Mouse (Mus musculus): ENCODE data around the gene Dennd1a. TPM values are rescaled to one million over a fixed set of nuclear protein-coding genes. Genes with fewer than 3 reads are reported as not detected.

Dennd1a gene
- polyA plus RNA-seq, 1 experiment from 2014 or later: 3.1 TPM

GRCm38 (mm10) chr2:37982714-37983113, 304.5 kb downstream of the Dennd1a start:
- DNase-seq (ENCODE audit: low spot score): no peak
- TF ChIP-seq EP300 (optimal IDR thresholded peaks at IDR 0.05) (no peak), CTCF (IDR thresholded peaks at IDR 0.05; ENCODE audit: low read depth) (no peak)
- ATAC-seq (ENCODE audit: low FRiP score, low TSS enrichment): no peak

DNA sequence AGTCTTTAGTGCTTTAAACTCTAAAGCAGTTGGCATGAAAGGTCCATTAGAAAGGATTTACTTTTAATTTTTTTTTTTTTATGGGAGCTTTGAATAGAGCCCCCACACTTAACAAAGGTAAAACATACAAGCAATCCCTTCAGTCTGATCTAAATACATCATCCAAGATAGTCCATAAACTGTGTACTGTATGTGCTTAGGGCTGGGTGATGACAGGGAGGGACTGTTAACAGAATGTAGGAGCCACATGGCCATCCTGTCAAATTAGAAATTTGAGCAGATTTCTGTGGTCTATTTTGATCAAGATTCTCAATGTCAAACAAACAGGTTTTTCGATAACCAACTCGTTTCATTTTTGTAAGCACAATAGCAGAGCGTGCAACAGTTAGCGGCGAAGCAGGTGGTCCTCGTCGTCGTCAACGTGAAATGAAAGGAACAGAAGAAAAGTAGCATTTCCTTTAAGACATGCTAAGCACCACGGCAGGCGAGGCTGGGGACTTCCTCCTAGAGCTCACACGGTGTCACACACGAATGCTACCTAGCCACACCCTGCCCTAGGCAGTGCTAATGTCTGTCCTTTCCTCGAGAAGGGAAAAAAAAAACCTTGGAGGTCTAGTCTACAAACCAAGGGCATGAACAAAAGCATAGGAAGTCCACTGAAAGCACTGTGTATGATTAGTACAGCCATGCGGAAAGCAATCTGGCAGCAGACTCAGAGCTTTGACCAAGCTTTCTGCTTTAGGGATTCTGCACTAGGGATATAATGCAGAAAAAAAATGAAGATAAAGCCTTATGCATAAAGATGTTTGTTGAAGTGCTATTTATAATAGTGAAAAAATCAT, 305.4 kb downstream of the Dennd1a start:
- Histone ChIP-seq H3K4me1 (replicated peaks; ENCODE audit: control insufficient read depth, insufficient read depth) (no peaks in the 10 kb centered on the region), H3K36me3 (ENCODE audit: control insufficient read depth, insufficient read depth, low read length) (no peaks in the 10 kb centered on the region), H3K4me2 (replicated peaks; ENCODE audit: low read depth) (no peak overlapping the region), H3K9me3 (ENCODE audit: control insufficient read depth, low read length) (no peaks in the 10 kb centered on the region), H3K27ac (replicated peaks) (no peak overlapping the region), H3K4me3 (ENCODE audit: low read depth, low read length) (no peak overlapping the region), H3K27me3 (ENCODE audit: control insufficient read depth, insufficient read depth, low read length) (no peaks in the 10 kb centered on the region), H3K9ac (ENCODE audit: low read length) (no peak overlapping the region)
- TF ChIP-seq CTCF (IDR thresholded peaks at IDR 0.05; ENCODE audit: low read depth) (no peak), EP300 (optimal IDR thresholded peaks at IDR 0.05) (no peak)
- peak; percentile 17 for DNase-seq (ENCODE audit: low spot score)
- no peak for ATAC-seq (ENCODE audit: low FRiP score, low TSS enrichment)
- WGBS: 40% methylated on average over 15 of the region's 15 CpGs

More at GRCm38 (mm10) chr2:37982714-37983113, 304.5 kb downstream of the Dennd1a start:
- Histone ChIP-seq H3K9ac (ENCODE audit: low read length) (no peak overlapping the region), H3K4me2 (replicated peaks; ENCODE audit: low read depth) (no peak overlapping the region), H3K27me3 (ENCODE audit: control insufficient read depth, insufficient read depth, low read length) (no peaks in the 10 kb centered on the region), H3K4me3 (ENCODE audit: low read depth, low read length) (no peak overlapping the region), H3K36me3 (ENCODE audit: control insufficient read depth, insufficient read depth, low read length) (no peaks in the 10 kb centered on the region), H3K27ac (replicated peaks) (no peak overlapping the region), H3K4me1 (replicated peaks; ENCODE audit: control insufficient read depth, insufficient read depth) (no peaks in the 10 kb centered on the region), H3K9me3 (ENCODE audit: control insufficient read depth, low read length) (no peaks in the 10 kb centered on the region)
- 83% methylated on average over 1 of the region's 1 CpGs for WGBS

GRCm38 (mm10) chr2:37974201-37974600, 313.0 kb downstream of the Dennd1a start:
- H3K4me1 ChIP-seq (replicated peaks; ENCODE audit: control insufficient read depth, insufficient read depth): no peaks in the 10 kb centered on the region
- DNase-seq (ENCODE audit: low spot score): no peak
- no peak overlapping the region for H3K9ac ChIP-seq (ENCODE audit: low read length)
- H3K27ac ChIP-seq (replicated peaks): no peak overlapping the region
- TF ChIP-seq CTCF (IDR thresholded peaks at IDR 0.05; ENCODE audit: low read depth): no peak
- TF ChIP-seq EP300 (optimal IDR thresholded peaks at IDR 0.05): no peak
- H3K4me3 ChIP-seq (ENCODE audit: low read depth, low read length): no peak overlapping the region
- no peaks in the 10 kb centered on the region for H3K9me3 ChIP-seq (ENCODE audit: control insufficient read depth, low read length)
- no peaks in the 10 kb centered on the region for H3K36me3 ChIP-seq (ENCODE audit: control insufficient read depth, insufficient read depth, low read length)
- H3K4me2 ChIP-seq (replicated peaks; ENCODE audit: low read depth): no peak overlapping the region
- 91% methylated on average over 3 of the region's 3 CpGs for WGBS
- H3K27me3 ChIP-seq (ENCODE audit: control insufficient read depth, insufficient read depth, low read length): no peaks in the 10 kb centered on the region
- ATAC-seq (ENCODE audit: low FRiP score, low TSS enrichment): no peak

- TF ChIP-seq CTCF (IDR thresholded peaks at IDR 0.05; ENCODE audit: low read depth) (no peak), EP300 (optimal IDR thresholded peaks at IDR 0.05) (no peak)
- Histone ChIP-seq H3K27ac (replicated peaks) (no peak overlapping the region), H3K9ac (ENCODE audit: low read length) (no peak overlapping the region), H3K36me3 (ENCODE audit: control insufficient read depth, insufficient read depth, low read length) (no peaks in the 10 kb centered on the region), H3K27me3 (ENCODE audit: control insufficient read depth, insufficient read depth, low read length) (no peaks in the 10 kb centered on the region), H3K4me2 (replicated peaks; ENCODE audit: low read depth) (no peak overlapping the region), H3K4me1 (replicated peaks; ENCODE audit: control insufficient read depth, insufficient read depth) (no peaks in the 10 kb centered on the region), H3K4me3 (ENCODE audit: low read depth, low read length) (no peak overlapping the region), H3K9me3 (ENCODE audit: control insufficient read depth, low read length) (no peaks in the 10 kb centered on the region)
- DNase-seq (ENCODE audit: low spot score) (no peak), ATAC-seq (ENCODE audit: low FRiP score, low TSS enrichment) (no peak)
- 67% methylated on average over 6 of the region's 6 CpGs for WGBS
Observed at GRCm38 (mm10) chr2:37972621-37973020, 314.6 kb downstream of the Dennd1a start.

- H3K36me3 ChIP-seq (ENCODE audit: control insufficient read depth, insufficient read depth, low read length): no peaks in the 10 kb centered on the region
- H3K27ac ChIP-seq (replicated peaks): no peak overlapping the region
- no peaks in the 10 kb centered on the region for H3K9me3 ChIP-seq (ENCODE audit: control insufficient read depth, low read length)
- no peak overlapping the region for H3K4me3 ChIP-seq (ENCODE audit: low read depth, low read length)
- H3K9ac ChIP-seq (ENCODE audit: low read length): no peak overlapping the region
- WGBS: 57% methylated on average over 1 of the region's 1 CpGs
- TF ChIP-seq EP300 (optimal IDR thresholded peaks at IDR 0.05) (no peak), CTCF (IDR thresholded peaks at IDR 0.05; ENCODE audit: low read depth) (no peak)
- no peak overlapping the region for H3K4me2 ChIP-seq (replicated peaks; ENCODE audit: low read depth)
- no peaks in the 10 kb centered on the region for H3K4me1 ChIP-seq (replicated peaks; ENCODE audit: control insufficient read depth, insufficient read depth)
- DNase-seq (ENCODE audit: low spot score) (no peak), ATAC-seq (ENCODE audit: low FRiP score, low TSS enrichment) (no peak)
- no peaks in the 10 kb centered on the region for H3K27me3 ChIP-seq (ENCODE audit: control insufficient read depth, insufficient read depth, low read length)
Observed at GRCm38 (mm10) chr2:37971726-37972125, 315.5 kb downstream of the Dennd1a start.

Data from stomach, postnatal 0 days (tissue).